Mouse (Mus musculus) heart, postnatal 0 days (tissue): ENCODE measurements around the gene Card11. TPM values are rescaled to one million over a fixed set of nuclear protein-coding genes. Genes with fewer than 3 reads are reported as not detected.

ENCODE experiments used
- ATAC-seq: fragments of 200-750 bp; cut with Nextera tagmentation; 2 replicates; pipeline ENCODE4 v1.8.0; 2017; ENCODE audit warnings: low read depth, moderate number of reproducible peaks, moderate library complexity; ENCODE audit not compliant: insufficient read depth
- DNase-seq: peaks from one replicate; pipeline ENCODE4 v3.0.0-alpha.2; 2016; ENCODE audit warnings: low spot score
- H3K27ac ChIP-seq: fragments of 300-500 bp; sonication (generic); 2 replicates; pipeline ENCODE4 v1.5.1; 2014; ENCODE audit warnings: low read depth, mild to moderate bottlenecking
- H3K27me3 ChIP-seq: fragments of 300-500 bp; sonication (generic); 2 replicates; pipeline ENCODE4 v1.6.1; 2014; ENCODE audit warnings: low read length, mixed read lengths; ENCODE audit not compliant: control insufficient read depth, insufficient read depth
- H3K36me3 ChIP-seq: fragments of 300-500 bp; sonication (generic); replicated peaks from 2 replicates; pipeline ENCODE4 v1.6.1; 2014; ENCODE audit warnings: low read length, mixed read lengths; ENCODE audit not compliant: control insufficient read depth, insufficient read depth
- H3K4me1 ChIP-seq: fragments of 300-500 bp; sonication (generic); 2 replicates; pipeline ENCODE4 v1.6.1; 2014; ENCODE audit warnings: antibody characterized with exemption; ENCODE audit not compliant: control insufficient read depth, insufficient read depth
- H3K4me2 ChIP-seq: fragments of 300-500 bp; sonication (generic); 2 replicates; pipeline ENCODE4 v1.6.1; 2014; ENCODE audit warnings: low read depth, mild to moderate bottlenecking, low read length, moderate library complexity
- H3K4me3 ChIP-seq: fragments of 300-500 bp; sonication (generic); 2 replicates; pipeline ENCODE4 v1.5.1; 2014; ENCODE audit warnings: low read depth, low read length
- H3K9ac ChIP-seq: fragments of 300-500 bp; sonication (generic); replicated peaks from 2 replicates; pipeline ENCODE4 v1.6.1; 2014; ENCODE audit warnings: low read depth, low read length, mixed read lengths
- H3K9me3 ChIP-seq: fragments of 300-500 bp; sonication (generic); replicated peaks from 2 replicates; pipeline ENCODE4 v1.6.1; 2016; ENCODE audit warnings: low read length; ENCODE audit not compliant: control insufficient read depth
- CTCF ChIP-seq: IDR thresholded peaks from 2 replicates; pipeline ENCODE4 v1.5.1; 2016; ENCODE audit warnings: antibody characterized with exemption, control low read depth, low read depth
- EP300 ChIP-seq: IDR thresholded peaks from 2 replicates; pipeline ENCODE4 v1.6.1; 2016; ENCODE audit warnings: antibody characterized with exemption, low read depth
- WGBS: fragments of 180-500 bp; shearing (Covaris S2); extraction: QIAGEN DNeasy Blood & Tissue Kit; methylation state at CpG from one replicate; pipeline ENCODE4 v1.1.7; 2014; 5-methylcytosine and 5-hydroxymethylcytosine counted together
- microRNA-seq: library from miRNA; unstranded; fragments of <30 nt; microRNA quantifications from one replicate; pipeline ENCODE4, GENCODE M21; 2016
- polyA plus RNA-seq: library from polyadenylated mRNA; unstranded; fragments of >200 nt; fragmentation: Nextera tagmentation; extraction: Ambion mirVana; gene quantifications from 2 replicates; pipeline ENCODE4 v1.2.1, GENCODE M21; 2015
- total RNA-seq: library from RNA; depleted of rRNA; stranded (reverse); fragments of >200 nt; gene quantifications from 2 replicates; pipeline ENCODE4 v1.2.3, GENCODE M21; 2014; ENCODE audit warnings: low replicate concordance; rRNA removed

Card11 gene
- total and polyA plus RNA-seq, 2 experiments from 2014 or later = 0.45 TPM; not detected in 1

GRCm38 (mm10) chr5:140826796-140827195 is 173.6 kb downstream of the Card11 start:
- H3K27me3 ChIP-seq = no peaks in the 10 kb centered on the region

DNA sequence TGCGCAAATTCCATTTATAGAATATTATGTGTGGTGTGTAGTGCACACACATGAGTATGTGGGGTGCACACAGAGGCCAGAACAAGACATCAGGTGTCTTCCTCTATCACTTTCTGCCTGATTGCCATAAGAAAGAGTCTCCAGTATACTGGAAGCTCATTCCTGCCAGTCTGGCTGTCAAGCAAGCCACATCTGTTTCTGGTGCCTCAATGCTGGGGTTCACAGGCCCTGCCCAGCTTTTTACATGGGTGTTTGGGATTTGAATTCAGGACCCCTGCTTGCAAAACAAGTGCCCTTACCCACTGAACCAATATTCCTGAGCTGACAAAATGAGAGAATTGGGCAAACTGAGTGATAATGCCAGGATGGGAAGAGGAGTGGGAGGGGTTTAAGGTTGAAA is 174.3 kb downstream of the Card11 start:
- Histone ChIP-seq H3K9ac (no peak overlapping the region), H3K27me3 (no peaks in the 10 kb centered on the region), H3K27ac (no peak overlapping the region), H3K36me3 (peaks cover 9% of the 10 kb centered on the region; the same call in 1 of the 2 replicates), H3K4me3 (no peak overlapping the region), H3K4me2 (no peak overlapping the region), H3K4me1 (peaks cover 60% of the 10 kb centered on the region), H3K9me3 (no peaks in the 10 kb centered on the region)
- DNase-seq (no peak), ATAC-seq (no peak)
- TF ChIP-seq CTCF (no peak), EP300 (no peak)
- 97% methylated on average over 1 of the region's 1 CpGs for WGBS

More at GRCm38 (mm10) chr5:140826796-140827195, 173.6 kb downstream of the Card11 start:
- 10% methylated on average over 1 of the region's 1 CpGs for WGBS
- no peak for DNase-seq
- TF ChIP-seq CTCF (no peak), EP300 (no peak)
- Histone ChIP-seq H3K4me2 (peak overlapping the region; percentile 1; the same call in 1 of the 2 replicates), H3K4me1 (peaks cover 53% of the 10 kb centered on the region), H3K36me3 (peaks cover 9% of the 10 kb centered on the region; the same call in 1 of the 2 replicates), H3K9ac (no peak overlapping the region), H3K27ac (peak overlapping the region; percentile 90), H3K9me3 (no peaks in the 10 kb centered on the region), H3K4me3 (no peak overlapping the region)
- ATAC-seq = no peak

- Histone ChIP-seq H3K9me3 (no peaks in the 10 kb centered on the region), H3K27me3 (no peaks in the 10 kb centered on the region), H3K36me3 (peaks cover 9% of the 10 kb centered on the region; the same call in 1 of the 2 replicates), H3K9ac (no peak overlapping the region), H3K4me2 (no peak overlapping the region), H3K4me3 (no peak overlapping the region), H3K27ac (no peak overlapping the region), H3K4me1 (peaks cover 73% of the 10 kb centered on the region)
- DNase-seq (no peak), ATAC-seq (no peak)
- TF ChIP-seq EP300 (no peak), CTCF (no peak)
- WGBS = 19% methylated on average over 7 of the region's 7 CpGs
These were observed 176.3 kb downstream of the Card11 start for GRCm38 (mm10) chr5:140824126-140824525.

DNA sequence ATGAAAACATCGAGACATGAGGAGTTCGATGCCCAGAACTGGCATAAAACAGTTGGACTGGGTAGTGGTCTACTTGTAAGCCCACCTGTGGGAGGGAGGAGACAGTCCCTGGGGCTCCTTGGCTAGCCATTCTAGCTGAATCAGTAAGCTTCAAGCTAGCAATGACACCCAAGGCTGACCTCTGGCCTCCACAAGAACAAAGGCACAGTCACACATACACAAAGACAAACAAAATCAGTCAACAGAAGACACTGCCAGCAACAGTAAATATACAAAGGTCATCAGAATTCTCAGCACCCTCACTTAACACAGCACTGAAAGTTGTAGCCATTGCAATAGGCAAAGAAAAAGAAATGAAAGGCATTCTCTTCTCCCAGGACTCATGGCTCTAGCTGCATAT is 177.0 kb downstream of the Card11 start:
- DNase-seq = no peak

More for the DNA sequence above, 177.0 kb downstream of the Card11 start:
- Histone ChIP-seq H3K36me3 (peaks cover 9% of the 10 kb centered on the region; the same call in 1 of the 2 replicates), H3K27ac (no peak overlapping the region), H3K4me3 (no peak overlapping the region), H3K27me3 (no peaks in the 10 kb centered on the region), H3K4me2 (no peak overlapping the region), H3K9me3 (no peaks in the 10 kb centered on the region), H3K9ac (no peak overlapping the region), H3K4me1 (peaks cover 72% of the 10 kb centered on the region)
- 91% methylated on average over 2 of the region's 2 CpGs for WGBS
- ATAC-seq = no peak
- TF ChIP-seq EP300 = no peak
- TF ChIP-seq CTCF = no peak

Small RNA genes within 50 kb of the gene (microRNA-seq; reads per million reads assigned to microRNA genes)
- not detected for gene Gm44385

Other genes with a start within 250 kb of the Card11 start
- gene Gna12, start 170.2 kb downstream of the Card11 start, total RNA-seq = 132 and 145 TPM in 2 replicates
- 13.4 and 13.9 TPM in 2 replicates for gene Gna12, start 170.2 kb downstream of the Card11 start, polyA plus RNA-seq
- 8.4 and 8.5 TPM in 2 replicates for gene Sdk1, start 240.9 kb upstream of the Card11 start, total RNA-seq
- 0.59 and 0.62 TPM in 2 replicates for gene Sdk1, start 240.9 kb upstream of the Card11 start, polyA plus RNA-seq